Mouse (Mus musculus) testis, adult 2 months (tissue): ENCODE measurements at regions not wholly inside any gene's neighbourhood (a gene's known extent, or its start where the extent isn't known, plus 50 kb on each side); places are given as distances from the start of the nearest gene placed in this dataset.
"Not testable (repeated sequence)": the region's sequence is repeated elsewhere in the genome, so short reads cannot be mapped to it uniquely, and the experiment has no call there.

Experiments used
- CTCF ChIP-seq: fragments of 200-500 bp; IDR thresholded peaks from 2 replicates; pipeline ENCODE4 v1.5.1; 2012; ENCODE audit warnings: low read depth, mild to moderate bottlenecking, inconsistent platforms, low read length, moderate library complexity; ENCODE audit not compliant: control insufficient read depth, insufficient read depth, insufficient replicate concordance
- POLR2A ChIP-seq: fragments of 200-500 bp; IDR thresholded peaks from 2 replicates; pipeline ENCODE4 v1.6.1; 2012; ENCODE audit warnings: low read depth, mild to moderate bottlenecking, inconsistent platforms, low read length, moderate library complexity; ENCODE audit not compliant: control insufficient read depth

DNA sequence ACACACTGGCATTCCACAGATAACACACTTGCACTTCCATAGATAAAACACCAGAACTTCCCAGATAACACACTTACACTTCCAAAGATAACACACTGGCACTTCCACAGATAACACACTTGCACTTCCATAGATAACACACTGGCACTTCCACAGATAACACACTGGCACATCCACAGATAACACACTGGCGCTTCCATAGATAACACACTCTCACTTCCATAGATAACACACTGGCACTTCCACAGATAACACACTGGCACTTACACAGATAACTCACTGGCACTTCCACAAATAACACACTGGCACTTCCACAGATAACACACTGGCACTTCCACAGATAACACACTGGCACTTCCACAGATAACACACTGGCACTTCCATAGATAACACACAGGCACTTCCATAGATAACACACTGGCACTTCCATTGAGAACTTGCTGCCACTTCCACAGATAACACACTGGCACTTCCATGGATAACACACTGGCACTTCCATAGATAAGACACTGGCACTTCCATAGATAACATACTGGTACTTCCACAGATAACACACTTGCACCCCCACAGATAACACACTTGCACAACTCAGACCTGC is 170.0 kb upstream of the Afdn start:
- TF ChIP-seq POLR2A, CTCF: not testable (repeated sequence)
